Mouse (Mus musculus) heart, postnatal 0 days (tissue): Measurements from ENCODE around the gene Ndrg2.

Source experiments
- CTCF ChIP-seq: IDR thresholded peaks from 2 replicates; pipeline ENCODE4 v1.5.1; 2016; ENCODE audit warnings: antibody characterized with exemption, control low read depth, low read depth
- EP300 ChIP-seq: IDR thresholded peaks from 2 replicates; pipeline ENCODE4 v1.6.1; 2016; ENCODE audit warnings: antibody characterized with exemption, low read depth

- no peak for TF ChIP-seq CTCF
- TF ChIP-seq EP300: no peak
Observed at GRCm38 (mm10) chr14:51896019-51896418, 17.9 kb downstream of the Ndrg2 start.
